Comparison of ENCODE assay signal across 19 mouse cellular contexts in the genomic region with DNA sequence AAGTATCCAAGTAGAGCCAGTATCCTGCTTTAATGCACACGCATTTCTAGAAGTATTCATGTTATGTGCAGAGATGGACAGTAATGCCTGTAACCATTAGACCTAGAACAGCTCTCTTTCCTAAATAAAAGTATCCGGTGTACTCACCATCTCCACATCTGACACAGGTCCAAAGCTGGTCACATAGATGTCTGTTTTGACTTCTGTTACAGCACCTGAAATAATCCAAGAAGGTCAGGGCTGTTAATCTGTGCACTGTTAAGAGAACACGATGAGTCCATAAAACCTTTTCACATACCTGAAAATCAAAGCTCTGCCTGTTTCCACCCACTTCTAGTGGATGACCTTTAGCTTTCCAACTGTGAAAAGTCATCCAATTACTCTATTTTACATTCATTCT. TPM values are rescaled to one million over a fixed set of nuclear protein-coding genes. Genes with fewer than 3 reads are reported as not detected.
DNase-seq lines count a peak whose midpoint lies in the region; ATAC-seq and TF ChIP-seq lines count a peak whose summit lies in the region.
"Had no signal": no experiment of that assay in that cellular context is flagged by ENCODE, and none has a peak within 500 bp of the region (broad histone marks: within the 10 kb centered on the region; RNA-seq: fewer than 3 reads in every experiment).

No protein-coding gene starts in this region.

- ATAC-seq in forebrain, embryonic 13.5 days: no peak
- ATAC-seq: forebrain, embryonic 14.5 days; forebrain, embryonic 16.5 days had no signal

- H3K9ac ChIP-seq in forebrain, embryonic 13.5 days: no peak overlapping the region
- H3K9ac ChIP-seq: embryonic facial prominence, embryonic 12.5 days had no signal

- H3K4me3 ChIP-seq in cerebellum, adult 2 months (replicated peaks; ENCODE audit: insufficient read depth, low read depth, low read length): peak overlapping the region; percentile 84
- H3K4me3 ChIP-seq in forebrain, embryonic 13.5 days: no peak overlapping the region
- H3K4me3 ChIP-seq: embryonic facial prominence, embryonic 10.5 days; embryonic facial prominence, embryonic 12.5 days; gastrocnemius, adult 2 months had no signal

- TF ChIP-seq CTCF in cerebellum, adult 2 months (IDR thresholded peaks at IDR 0.05; ENCODE audit: borderline replicate concordance, insufficient read depth, low read depth, low read length): no peak

- TF ChIP-seq POLR2A in cerebellum, adult 2 months (IDR thresholded peaks at IDR 0.05; ENCODE audit: borderline replicate concordance, insufficient read depth, low read length): no peak

- 13% methylated on average over 3 of the region's 3 CpGs for WGBS in cerebellum, adult 2 months
- WGBS in forebrain, embryonic 13.5 days: 90% methylated on average over 3 of the region's 3 CpGs

- peak in 1 of 2 experiments; percentile 30 for DNase-seq in cerebellum, adult 2 months
- DNase-seq in cerebellum, adult 11-12 months: no peak
- DNase-seq in cerebellum, adult 9-10 months: peak; percentile 72
- no peak for DNase-seq in cerebellum, postnatal 14 days
- peak; percentile 34 for DNase-seq in brain, adult 2 months (ENCODE audit: low read depth, low spot score)
- DNase-seq: adrenal gland, adult 2 months; adrenal gland, postnatal 10 days; adrenal gland, postnatal 25 days; gastrocnemius, adult 2 months had no signal

- H3K27ac ChIP-seq in cerebellum, adult 2 months (ENCODE audit: insufficient read depth, low read length): peak overlapping the region; percentile 91; the same call in 1 of the 2 replicates
- H3K27ac ChIP-seq in forebrain, embryonic 13.5 days: no peak overlapping the region
- H3K27ac ChIP-seq: embryonic facial prominence, embryonic 10.5 days; embryonic facial prominence, embryonic 12.5 days; gastrocnemius, adult 2 months had no signal

- no peaks in the 10 kb centered on the region for H3K9me3 ChIP-seq in forebrain, embryonic 13.5 days (replicated peaks)
- H3K9me3 ChIP-seq: embryonic facial prominence, embryonic 10.5 days; embryonic facial prominence, embryonic 12.5 days had no signal

- no peak overlapping the region for H3K4me2 ChIP-seq in forebrain, embryonic 13.5 days
- H3K4me2 ChIP-seq: embryonic facial prominence, embryonic 12.5 days had no signal

- H3K27me3 ChIP-seq in cerebellum, adult 2 months (ENCODE audit: control insufficient read depth, insufficient read depth, low read length): no peaks in the 10 kb centered on the region
- H3K27me3 ChIP-seq in forebrain, embryonic 13.5 days: no peaks in the 10 kb centered on the region
- H3K27me3 ChIP-seq: embryonic facial prominence, embryonic 12.5 days had no signal

- H3K36me3 ChIP-seq in forebrain, embryonic 13.5 days (ENCODE audit: poor library complexity, severe bottlenecking): no peaks in the 10 kb centered on the region
- H3K36me3 ChIP-seq: embryonic facial prominence, embryonic 10.5 days; embryonic facial prominence, embryonic 12.5 days had no signal

- peaks cover 3% of the 10 kb centered on the region; the same call in 1 of the 2 replicates for H3K4me1 ChIP-seq in cerebellum, adult 2 months (ENCODE audit: control insufficient read depth, insufficient read depth, low read length)
- H3K4me1 ChIP-seq in forebrain, embryonic 13.5 days: peaks cover 6% of the 10 kb centered on the region
- H3K4me1 ChIP-seq: embryonic facial prominence, embryonic 12.5 days had no signal

RNA-seq across cellular contexts. Expression of a gene that starts 1.4 kb away (rescaled TPM):
- 425 and 513 TPM in 2 replicates for polyA plus RNA-seq in cerebellum, adult 2 months (2012; rRNA removed)
- not detected in 2 replicates for polyA plus RNA-seq in forebrain, embryonic 13.5 days (2015; fragmentation: Nextera tagmentation; extraction: Ambion mirVana)
- polyA plus RNA-seq: adrenal gland, adult 2 months; C2C12; cortical plate, adult 2 months; embryonic facial prominence, embryonic 10.5 days; embryonic facial prominence, embryonic 12.5 days; embryonic facial prominence, embryonic 14.5 days; forebrain, embryonic 11.5 days; forebrain, embryonic 14.5 days; forebrain, embryonic 16.5 days; frontal cortex, adult 2 months had no signal

Comparison
In these comparisons a context has a peak if more than half of its experiments do, and no peak if none do; other contexts are left out.
1. DNase-seq: peak in cerebellum, adult 9-10 months (single experiment) and brain, adult 2 months (single experiment); none in cerebellum, adult 11-12 months (single experiment) and cerebellum, postnatal 14 days (0 of 2).
2. RNA of a gene that starts 1.4 kb away (polyA plus RNA-seq): 425 to 513 TPM in cerebellum, adult 2 months; not detected in forebrain, embryonic 13.5 days; every median in the first group is over 100 times any median in the second.